Mouse (Mus musculus): Measurements from ENCODE around the gene Slc25a34.
A peak's percentile ranks its signal among the peaks of the same experiment; 100 is the strongest.

The Slc25a34 gene

GRCm38 (mm10) chr4:141643118-141643855 is 19.7 kb upstream of the Slc25a34 start:
- no peak for DNase-seq (ENCODE audit: low read depth, low spot score)

DNA sequence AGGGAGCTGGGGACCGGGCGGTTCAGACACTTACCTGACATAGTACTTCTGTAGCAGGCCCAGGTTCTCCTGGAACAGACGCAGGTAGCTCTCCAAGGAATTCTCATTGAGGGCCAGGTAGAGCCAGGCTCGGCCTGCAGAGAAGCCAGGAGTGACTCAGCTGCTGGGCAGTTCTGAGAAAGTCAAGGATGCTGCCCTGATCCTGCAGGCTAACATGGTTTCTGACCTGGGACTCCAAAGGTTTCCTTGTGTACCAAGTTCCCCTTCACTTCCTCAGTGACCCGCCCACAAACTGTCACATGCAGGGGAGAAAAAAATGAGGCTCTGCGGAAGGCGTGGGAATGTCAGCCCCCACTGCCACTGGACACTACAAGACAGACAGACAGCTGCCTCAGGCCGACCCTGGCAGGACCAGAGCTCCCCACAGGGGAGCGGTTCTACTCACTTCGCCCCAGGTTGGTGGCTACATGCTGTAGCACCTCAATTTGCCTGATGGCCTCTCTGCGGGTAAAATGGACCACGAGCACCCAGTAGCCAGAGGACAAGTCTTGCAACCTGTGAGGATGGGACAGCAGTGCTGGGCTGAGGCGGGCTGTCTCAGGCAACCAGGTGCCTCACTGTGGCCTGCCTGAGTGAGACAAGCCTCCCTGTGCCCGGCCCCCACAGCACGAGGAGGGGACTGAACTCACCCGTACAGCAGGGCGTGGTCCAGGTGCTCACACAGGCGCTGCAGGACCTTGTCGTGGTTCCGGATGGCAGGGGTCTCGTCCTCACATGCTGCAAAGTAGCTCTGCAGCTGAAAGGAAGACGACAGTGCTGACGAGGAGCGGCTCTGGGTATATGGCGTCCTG is 18.6 kb upstream of the Slc25a34 start:
- DNase-seq (ENCODE audit: low read depth, low spot score), result no peak

GRCm38 (mm10) chr4:141641353-141641771 is 17.7 kb upstream of the Slc25a34 start:
- DNase-seq (ENCODE audit: low read depth, low spot score), result peak; percentile 52

DNA sequence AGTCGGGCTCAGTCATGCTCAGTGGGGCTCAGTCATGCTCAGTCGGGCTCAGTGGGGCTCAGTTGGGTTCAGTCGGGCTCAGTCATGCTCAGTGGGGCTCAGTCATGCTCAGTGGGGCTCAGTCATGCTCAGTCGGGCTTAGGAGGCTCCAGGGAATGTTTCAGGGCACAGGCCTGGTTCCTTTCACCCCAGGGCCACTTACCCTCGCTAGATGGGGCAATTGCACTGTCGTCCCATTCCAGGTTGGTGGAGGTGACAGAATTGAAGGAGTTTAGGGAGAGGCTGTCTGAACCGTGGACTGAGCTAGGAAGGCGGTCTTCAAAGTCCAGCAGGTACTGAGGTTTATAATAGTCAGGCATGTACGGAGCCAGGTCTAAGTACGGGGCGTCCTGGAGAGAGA is 15.9 kb upstream of the Slc25a34 start:
- DNase-seq (ENCODE audit: low read depth, low spot score), result no peak

DNA sequence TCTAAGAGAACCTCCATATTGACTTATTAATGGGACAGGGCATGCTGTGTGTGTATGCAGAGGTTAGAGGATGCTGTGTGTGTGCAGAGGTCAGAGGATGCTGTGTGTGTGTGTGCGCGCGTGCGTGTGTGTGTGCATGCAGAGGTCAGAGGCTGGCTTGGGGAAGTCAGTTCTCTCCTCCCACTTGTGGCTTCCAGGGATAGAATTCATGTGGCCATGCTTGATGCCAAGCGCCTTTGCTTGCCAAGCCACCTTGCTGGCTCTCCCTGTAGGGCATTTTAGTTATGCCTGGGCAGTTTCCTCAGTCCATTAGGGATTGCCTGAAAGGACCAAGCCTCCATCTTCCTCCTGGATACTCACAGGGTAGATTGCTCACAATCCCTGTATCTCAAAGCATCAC is 13.1 kb upstream of the Slc25a34 start:
- DNase-seq (ENCODE audit: low read depth, low spot score), result no peak

DNA sequence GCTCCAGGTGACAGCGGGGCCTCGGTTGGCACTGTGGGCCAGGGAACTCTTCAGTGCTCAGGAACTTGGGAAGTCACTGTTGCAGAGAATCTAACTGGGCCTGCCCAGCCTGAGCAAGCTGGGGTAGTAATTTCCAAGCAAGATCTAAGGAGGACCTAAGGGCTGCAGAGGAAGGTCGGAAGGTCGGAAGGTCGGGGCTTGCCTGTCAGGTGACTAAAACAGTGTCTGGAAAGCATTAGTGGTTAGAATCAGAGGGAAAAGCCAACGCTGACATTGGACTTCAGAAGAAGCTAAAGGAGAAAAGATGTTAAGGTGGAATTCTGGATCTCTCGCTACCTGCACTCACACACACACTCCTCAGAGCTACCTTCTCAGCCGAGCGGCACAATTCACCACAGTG is 12.4 kb upstream of the Slc25a34 start:
- DNase-seq (ENCODE audit: low read depth, low spot score), result no peak

DNA sequence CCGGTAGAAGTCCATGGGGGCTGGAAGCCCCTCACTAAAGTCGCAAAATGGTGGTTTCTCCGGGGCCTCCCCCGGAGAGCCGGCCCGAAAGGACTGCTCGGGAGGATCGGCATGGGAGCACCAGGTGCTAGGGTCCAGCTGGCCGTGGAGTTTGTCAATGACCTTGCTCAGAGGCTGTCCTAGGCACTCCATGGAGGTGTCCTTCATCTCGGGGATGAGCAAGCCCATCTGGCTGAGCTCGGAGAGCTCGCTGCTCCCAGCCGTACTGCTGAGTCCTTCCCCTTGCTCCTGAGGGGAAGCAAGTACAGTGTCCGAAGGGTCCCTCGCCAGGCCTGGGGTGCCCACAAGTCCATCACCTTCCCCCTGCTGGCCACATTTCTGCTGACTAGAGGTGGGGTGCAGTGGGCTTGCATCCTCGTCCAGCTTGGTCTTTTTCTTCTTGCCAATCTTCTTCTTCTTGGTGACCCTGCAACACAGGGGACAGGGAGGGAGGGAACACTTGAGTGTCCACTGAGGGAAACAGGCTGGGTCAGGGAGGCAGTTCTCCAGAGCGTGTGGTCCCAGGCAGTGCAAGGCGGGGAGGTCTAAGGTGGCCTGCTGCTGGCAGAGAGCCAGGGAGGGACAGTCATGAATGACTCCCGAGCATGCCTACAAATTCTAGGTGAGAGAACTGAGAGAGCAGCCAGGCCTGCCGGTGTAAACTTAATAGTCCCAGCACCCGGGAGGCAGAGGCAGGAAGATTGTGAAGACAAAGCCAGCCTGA is 8.7 kb upstream of the Slc25a34 start:
- no peak for DNase-seq (ENCODE audit: low read depth, low spot score)

DNA sequence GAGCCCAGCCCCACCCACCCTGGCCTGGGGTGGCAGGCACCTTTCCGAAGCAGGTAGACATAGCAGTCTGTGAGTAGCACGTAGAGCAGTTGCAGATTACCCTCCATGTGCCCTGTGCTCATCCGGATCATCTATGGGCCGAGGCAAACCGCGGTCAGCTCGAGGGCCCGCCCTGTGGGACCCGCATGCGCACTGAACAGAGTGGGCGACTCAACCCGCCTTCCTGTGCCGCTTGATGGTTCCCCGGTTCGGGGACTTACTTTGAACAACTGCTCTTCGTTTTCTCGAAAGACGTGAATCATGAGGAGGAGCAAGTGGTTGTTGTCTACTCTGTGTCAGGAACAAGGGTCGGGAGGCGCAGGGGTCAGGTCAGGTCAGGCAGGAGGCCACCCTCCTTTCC is 7.6 kb upstream of the Slc25a34 start:
- peak; percentile 29 for DNase-seq (ENCODE audit: low read depth, low spot score)

DNA sequence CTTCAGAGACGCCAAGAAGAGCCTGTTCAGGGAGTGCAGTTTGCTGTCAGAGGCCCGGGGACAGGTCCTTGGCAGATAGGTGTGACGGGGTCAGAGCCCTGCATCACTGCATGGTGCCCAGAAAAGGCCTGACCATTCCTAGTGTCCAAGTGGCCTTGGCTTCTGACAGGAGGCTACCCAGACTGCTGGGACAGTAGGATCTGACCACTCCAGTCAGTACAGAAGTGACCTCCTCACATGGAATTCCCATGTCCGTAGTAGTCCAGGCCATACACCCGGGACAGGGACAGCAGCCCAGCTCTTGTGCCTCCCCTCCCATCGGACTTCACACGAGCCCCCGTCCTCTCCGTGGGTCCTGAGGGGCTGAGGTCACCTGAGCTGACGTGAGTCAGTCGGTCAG is 6.4 kb upstream of the Slc25a34 start:
- no peak for DNase-seq (ENCODE audit: low read depth, low spot score)

GRCm38 (mm10) chr4:141628661-141629060 is 5.0 kb upstream of the Slc25a34 start:
- peak; percentile 66 for DNase-seq (ENCODE audit: low read depth, low spot score)

DNA sequence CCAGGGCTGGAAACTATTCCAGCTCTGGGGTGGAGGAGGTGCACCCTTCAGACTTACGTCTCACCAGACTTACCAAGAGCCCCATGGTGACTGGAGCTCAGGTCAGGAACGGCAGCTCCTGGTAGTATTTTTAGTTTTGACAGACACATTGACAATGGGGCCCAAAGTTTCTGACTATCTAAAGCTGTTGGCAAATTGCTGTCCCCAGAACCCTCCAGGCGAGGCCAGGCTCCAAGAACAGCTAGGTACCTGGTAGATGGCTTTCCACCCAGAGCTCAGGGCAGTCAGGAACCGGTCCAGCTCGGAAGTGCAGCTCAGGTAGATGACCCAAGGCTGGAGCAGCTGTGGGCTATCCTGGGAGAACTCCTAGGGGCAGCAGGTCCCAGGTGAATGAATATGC is 3.9 kb upstream of the Slc25a34 start:
- DNase-seq (ENCODE audit: low read depth, low spot score), result no peak

GRCm38 (mm10) chr4:141625774-141626550 is 2.3 kb upstream of the Slc25a34 start:
- no peak for DNase-seq (ENCODE audit: low read depth, low spot score)

- peak; percentile 90 for DNase-seq (ENCODE audit: low read depth, low spot score)
Measured at GRCm38 (mm10) chr4:141624983-141625773, 1.6 kb upstream of the Slc25a34 start.

DNA sequence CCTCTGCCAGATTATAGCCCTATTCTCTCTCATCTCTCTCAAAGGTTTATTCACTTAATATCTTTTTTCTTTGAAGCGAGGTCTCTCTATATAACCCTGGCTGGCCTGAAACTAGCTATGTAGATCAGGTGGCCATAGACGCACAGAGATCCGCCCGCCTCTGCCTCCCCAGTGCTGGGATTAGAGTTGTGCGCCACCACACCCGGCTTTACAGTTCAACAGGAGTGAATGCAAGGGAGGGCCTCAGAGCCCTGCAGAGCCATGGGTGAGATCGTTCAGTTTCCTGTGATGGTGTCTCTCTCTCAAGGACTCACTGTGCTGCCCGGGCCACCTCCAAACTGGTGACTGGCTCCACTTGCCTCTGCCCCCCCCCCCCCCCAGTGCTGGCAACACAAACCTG is 513 bp upstream of the Slc25a34 start:
- DNase-seq (ENCODE audit: low read depth, low spot score), result no peak

DNA sequence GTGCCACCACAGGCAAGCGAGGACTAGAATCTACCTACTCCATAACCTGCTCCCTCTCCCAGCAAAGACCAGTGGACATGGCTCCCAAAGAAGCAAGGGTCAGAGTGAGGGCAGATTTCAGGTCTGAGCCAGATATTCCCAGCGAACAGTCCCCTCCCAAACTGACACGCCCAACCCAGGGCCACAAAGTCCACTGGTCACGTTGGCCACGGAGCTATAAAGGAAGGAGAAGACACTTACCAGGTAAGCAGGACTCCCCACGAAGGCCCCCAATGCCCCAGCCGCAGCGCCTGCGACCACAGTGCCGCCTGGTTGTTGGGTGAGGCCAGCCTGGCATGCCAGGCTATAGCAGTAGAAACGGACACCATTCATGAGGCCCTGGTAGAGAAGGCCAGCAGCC is 584 bp downstream of the Slc25a34 start:
- no peak for DNase-seq (ENCODE audit: low read depth, low spot score)

DNA sequence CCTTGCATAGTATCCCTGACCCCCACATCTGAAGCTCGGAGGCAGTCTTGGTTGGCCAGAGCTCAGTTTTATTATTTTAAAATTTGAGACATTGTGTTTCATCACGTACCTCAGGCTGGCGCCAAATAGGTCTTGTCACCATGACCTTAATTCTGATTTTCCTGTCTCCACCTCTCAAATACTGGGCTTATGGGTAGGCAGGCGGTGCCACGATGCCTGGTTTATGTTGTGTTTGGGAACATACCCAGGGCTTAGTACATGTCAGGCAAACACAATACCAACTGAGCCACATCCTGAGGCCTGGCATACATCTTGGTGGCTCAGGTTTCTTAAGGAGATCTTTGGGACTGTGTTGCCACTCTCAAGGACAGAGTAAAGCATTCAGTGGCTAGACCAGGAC is 1.0 kb downstream of the Slc25a34 start:
- DNase-seq (ENCODE audit: low read depth, low spot score), result no peak

GRCm38 (mm10) chr4:141622091-141622490 is 1.5 kb downstream of the Slc25a34 start:
- no peak for DNase-seq (ENCODE audit: low read depth, low spot score)

GRCm38 (mm10) chr4:141621297-141621696 is 2.3 kb downstream of the Slc25a34 start:
- DNase-seq (ENCODE audit: low read depth, low spot score), result no peak

DNA sequence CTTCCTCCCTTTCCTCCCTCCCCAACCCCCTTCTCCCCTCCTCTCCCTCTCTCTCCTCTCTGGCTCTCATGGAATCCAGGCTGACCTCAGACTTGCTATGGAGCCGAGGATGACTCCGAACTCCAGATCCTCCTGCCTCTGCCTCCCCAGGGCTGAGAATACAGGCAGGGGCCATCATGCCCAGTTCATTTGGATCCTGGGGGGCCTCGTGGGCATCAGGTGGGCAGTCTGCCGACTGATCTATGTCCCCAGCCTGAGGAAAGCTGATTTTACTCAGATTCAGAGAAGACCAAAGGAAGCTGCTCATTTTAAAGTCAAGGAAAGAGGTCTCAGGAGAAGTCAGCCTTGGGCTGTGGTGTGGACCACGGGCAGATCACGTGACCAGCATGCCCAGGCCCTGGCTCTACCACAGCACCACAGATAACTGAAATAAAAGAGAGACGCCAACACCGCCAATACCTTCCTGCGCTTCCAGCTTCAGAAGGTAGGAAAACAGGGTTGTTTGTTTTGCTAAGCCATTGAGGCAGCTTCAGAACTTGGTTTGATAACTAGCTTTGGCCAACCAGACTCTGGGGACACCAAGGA is 4.2 kb downstream of the Slc25a34 start:
- DNase-seq (ENCODE audit: low read depth, low spot score), result no peak

GRCm38 (mm10) chr4:141618565-141619243 is 4.9 kb downstream of the Slc25a34 start, which contains the start of gene Tmem82:
TSS of gene Tmem82 (minus strand) at chr4:141618633.
- DNase-seq (ENCODE audit: low read depth, low spot score), result peak; percentile 85

Data from ZHBTc4 (cell line).